Mouse (Mus musculus): ENCODE data around the gene Zfp827. TPM values are rescaled to one million over a fixed set of nuclear protein-coding genes. Genes with fewer than 3 reads are reported as not detected.
A peak's percentile ranks its signal among the peaks of the same experiment; 100 is the strongest.
"Not testable (repeated sequence)": the region's sequence is repeated elsewhere in the genome, so short reads cannot be mapped to it uniquely, and the experiment has no call there.

Gene Zfp827
- polyA plus RNA-seq, 1 experiment, result 9.6 TPM

DNA sequence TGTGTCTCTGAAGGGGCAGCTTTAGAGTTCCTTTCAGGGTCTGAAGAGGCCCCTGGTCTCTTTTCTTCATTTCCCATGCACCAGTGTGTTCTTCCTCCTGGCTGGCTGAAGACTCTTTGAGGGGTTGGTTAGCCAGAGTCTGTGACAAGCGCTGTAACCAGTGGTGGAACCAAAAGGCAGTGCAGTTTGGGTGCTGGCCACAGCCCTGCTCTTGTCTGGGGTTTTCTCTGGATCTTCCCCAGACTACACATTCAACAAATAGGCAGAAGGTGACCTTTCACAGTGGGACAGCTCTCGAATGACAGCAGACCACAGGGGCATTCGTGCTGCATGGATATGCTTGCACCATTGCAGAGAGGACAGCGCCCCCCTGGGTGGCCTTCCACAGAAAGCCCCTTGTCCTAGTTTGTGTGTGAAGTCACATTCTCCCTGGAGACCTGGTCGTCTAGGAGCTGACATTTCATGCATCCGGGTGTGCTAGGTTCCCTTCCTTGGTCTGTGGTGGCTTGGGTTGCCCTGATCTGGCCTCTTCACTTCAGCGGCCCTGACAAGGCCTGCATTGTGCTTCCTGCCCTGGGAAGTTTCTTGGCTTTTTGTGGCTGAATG, 99.1 kb downstream of the Zfp827 start:
- DNase-seq, result no peak
- Histone ChIP-seq H3K27me3 (replicated peaks; ENCODE audit: control insufficient read depth, insufficient read depth, low read length) (no peaks in the 10 kb centered on the region), H3K4me3 (ENCODE audit: insufficient read depth, low read depth, low read length) (no peak overlapping the region), H3K4me1 (ENCODE audit: control insufficient read depth, insufficient read depth, low read length) (no peaks in the 10 kb centered on the region), H3K27ac (ENCODE audit: insufficient read depth, low read depth, low read length) (no peak overlapping the region), H3K36me3 (ENCODE audit: control insufficient read depth, insufficient read depth, low read length) (no peaks in the 10 kb centered on the region)
- 83% methylated on average over 7 of the region's 7 CpGs for WGBS
- TF ChIP-seq CTCF (conservative IDR thresholded peaks at IDR 0.05; ENCODE audit: insufficient read depth, insufficient read length, low read depth, low read length) (no peak), POLR2A (IDR thresholded peaks at IDR 0.05; ENCODE audit: low read depth, low read length) (no peak)

DNA sequence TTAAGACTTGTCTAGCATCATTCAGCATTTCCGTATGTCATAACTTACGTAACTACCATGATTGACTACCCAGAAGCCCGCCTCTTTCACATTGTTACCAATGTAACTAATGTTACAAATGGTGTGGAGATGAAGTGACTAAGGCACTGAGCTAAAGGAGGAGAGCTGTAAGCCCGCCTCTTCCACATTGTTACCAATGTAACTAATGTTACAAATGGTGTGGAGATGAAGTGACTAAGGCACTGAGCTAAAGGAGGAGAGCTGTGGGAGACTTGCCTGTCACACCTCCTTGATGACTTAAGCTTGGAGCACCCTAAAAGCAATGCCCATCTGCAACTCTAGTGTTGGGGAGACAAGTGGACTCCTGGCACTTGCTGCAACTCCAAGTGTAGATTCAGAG, 100.3 kb downstream of the Zfp827 start:
- H3K4me3 ChIP-seq (ENCODE audit: insufficient read depth, low read depth, low read length); H3K27me3 ChIP-seq (replicated peaks; ENCODE audit: control insufficient read depth, insufficient read depth, low read length); H3K36me3 ChIP-seq (ENCODE audit: control insufficient read depth, insufficient read depth, low read length); H3K27ac ChIP-seq (ENCODE audit: insufficient read depth, low read depth, low read length); H3K4me1 ChIP-seq (ENCODE audit: control insufficient read depth, insufficient read depth, low read length); DNase-seq: not testable (repeated sequence)
- WGBS, result 95% methylated on average over 4 of the region's 4 CpGs

DNA sequence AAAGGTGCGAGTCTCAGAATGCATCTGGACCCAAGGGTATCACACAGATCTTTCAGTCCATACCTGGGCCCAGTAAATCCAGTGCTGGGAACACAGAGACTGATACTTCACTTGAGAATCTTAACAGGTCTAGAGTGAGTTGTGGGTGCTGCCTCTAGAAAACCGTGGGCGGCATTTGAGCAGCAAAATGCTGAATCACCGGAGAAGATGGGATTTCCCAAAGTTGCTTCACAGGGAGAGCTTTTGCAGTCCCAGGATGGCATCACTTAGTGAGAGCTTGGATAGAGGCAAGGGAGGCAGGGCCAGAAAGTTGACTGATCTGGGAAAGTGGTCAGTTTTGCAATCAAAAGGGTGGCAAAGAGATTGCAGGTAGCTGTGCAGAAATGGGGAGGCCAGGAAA, 111.4 kb downstream of the Zfp827 start:
- DNase-seq, result no peak
- Histone ChIP-seq H3K4me3 (ENCODE audit: insufficient read depth, low read depth, low read length) (no peak overlapping the region), H3K36me3 (ENCODE audit: control insufficient read depth, insufficient read depth, low read length) (no peaks in the 10 kb centered on the region), H3K27me3 (replicated peaks; ENCODE audit: control insufficient read depth, insufficient read depth, low read length) (no peaks in the 10 kb centered on the region), H3K27ac (ENCODE audit: insufficient read depth, low read depth, low read length) (no peak overlapping the region), H3K4me1 (ENCODE audit: control insufficient read depth, insufficient read depth, low read length) (no peaks in the 10 kb centered on the region)
- WGBS, result 97% methylated on average over 4 of the region's 4 CpGs
- TF ChIP-seq POLR2A (IDR thresholded peaks at IDR 0.05; ENCODE audit: low read depth, low read length), result no peak
- TF ChIP-seq CTCF (conservative IDR thresholded peaks at IDR 0.05; ENCODE audit: insufficient read depth, insufficient read length, low read depth, low read length), result no peak

- 92% methylated on average over 8 of the region's 8 CpGs for WGBS
- Histone ChIP-seq H3K27ac (ENCODE audit: insufficient read depth, low read depth, low read length) (no peak overlapping the region), H3K27me3 (replicated peaks; ENCODE audit: control insufficient read depth, insufficient read depth, low read length) (no peaks in the 10 kb centered on the region), H3K4me3 (ENCODE audit: insufficient read depth, low read depth, low read length) (no peak overlapping the region), H3K4me1 (ENCODE audit: control insufficient read depth, insufficient read depth, low read length) (no peaks in the 10 kb centered on the region), H3K36me3 (ENCODE audit: control insufficient read depth, insufficient read depth, low read length) (no peaks in the 10 kb centered on the region)
- TF ChIP-seq POLR2A (IDR thresholded peaks at IDR 0.05; ENCODE audit: low read depth, low read length) (no peak), CTCF (conservative IDR thresholded peaks at IDR 0.05; ENCODE audit: insufficient read depth, insufficient read length, low read depth, low read length) (no peak)
- DNase-seq, result no peak
Measured at GRCm38 (mm10) chr8:79140981-79141380, 112.7 kb downstream of the Zfp827 start.

DNA sequence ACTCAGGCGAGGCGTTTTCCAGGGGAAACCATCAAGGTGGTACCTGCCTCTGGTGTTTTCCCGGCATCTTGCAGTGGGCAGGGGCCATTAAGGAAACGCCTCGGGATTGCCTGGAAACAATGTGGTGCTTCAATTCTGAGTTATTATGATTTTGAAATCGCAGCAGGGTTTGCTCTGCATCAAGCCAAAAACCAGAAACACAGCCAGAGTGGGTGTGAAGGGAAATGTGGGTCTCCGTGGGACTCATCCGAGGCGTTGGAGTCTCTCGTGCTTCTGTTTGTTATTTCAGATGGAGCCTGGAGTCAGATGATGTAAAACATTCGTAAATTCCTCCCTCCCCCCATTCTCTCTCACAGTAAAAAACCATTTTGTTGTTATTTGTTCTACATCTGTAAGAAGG, 113.4 kb downstream of the Zfp827 start:
- 75% methylated on average over 11 of the region's 11 CpGs for WGBS
- Histone ChIP-seq H3K4me1 (ENCODE audit: control insufficient read depth, insufficient read depth, low read length) (no peaks in the 10 kb centered on the region), H3K27ac (ENCODE audit: insufficient read depth, low read depth, low read length) (no peak overlapping the region), H3K4me3 (ENCODE audit: insufficient read depth, low read depth, low read length) (no peak overlapping the region), H3K36me3 (ENCODE audit: control insufficient read depth, insufficient read depth, low read length) (no peaks in the 10 kb centered on the region), H3K27me3 (replicated peaks; ENCODE audit: control insufficient read depth, insufficient read depth, low read length) (no peaks in the 10 kb centered on the region)
- no peak for DNase-seq
- TF ChIP-seq CTCF (conservative IDR thresholded peaks at IDR 0.05; ENCODE audit: insufficient read depth, insufficient read length, low read depth, low read length) (no peak), POLR2A (IDR thresholded peaks at IDR 0.05; ENCODE audit: low read depth, low read length) (no peak)

DNA sequence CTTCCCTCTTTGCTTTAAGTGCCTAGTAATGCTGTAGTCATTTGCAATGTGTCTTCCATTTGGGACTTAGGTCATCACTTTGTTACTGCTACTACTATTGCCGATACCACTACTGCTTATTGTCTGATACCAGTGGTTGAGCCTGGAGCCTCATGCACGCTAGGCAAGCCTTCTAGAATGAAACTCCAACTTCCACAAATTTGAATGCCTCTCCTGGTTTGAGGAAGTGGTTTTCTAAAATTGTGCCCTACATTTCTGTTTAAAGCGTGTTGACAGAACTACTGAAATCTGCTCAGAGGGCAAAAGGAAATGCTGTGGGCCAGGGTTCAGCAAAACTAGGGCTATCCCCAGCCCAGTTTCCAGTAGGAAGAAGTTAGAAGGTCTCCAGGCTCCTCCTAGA, 115.5 kb downstream of the Zfp827 start:
- Histone ChIP-seq H3K27ac (ENCODE audit: insufficient read depth, low read depth, low read length) (no peak overlapping the region), H3K36me3 (ENCODE audit: control insufficient read depth, insufficient read depth, low read length) (no peaks in the 10 kb centered on the region), H3K4me3 (ENCODE audit: insufficient read depth, low read depth, low read length) (no peak overlapping the region), H3K4me1 (ENCODE audit: control insufficient read depth, insufficient read depth, low read length) (no peaks in the 10 kb centered on the region), H3K27me3 (replicated peaks; ENCODE audit: control insufficient read depth, insufficient read depth, low read length) (no peaks in the 10 kb centered on the region)
- peak; percentile 21 for DNase-seq
- TF ChIP-seq POLR2A (IDR thresholded peaks at IDR 0.05; ENCODE audit: low read depth, low read length) (no peak), CTCF (conservative IDR thresholded peaks at IDR 0.05; ENCODE audit: insufficient read depth, insufficient read length, low read depth, low read length) (no peak)
- 92% methylated on average over 3 of the region's 3 CpGs for WGBS

- no peak for DNase-seq
- Histone ChIP-seq H3K36me3 (ENCODE audit: control insufficient read depth, insufficient read depth, low read length) (no peaks in the 10 kb centered on the region), H3K27ac (ENCODE audit: insufficient read depth, low read depth, low read length) (no peak overlapping the region), H3K4me1 (ENCODE audit: control insufficient read depth, insufficient read depth, low read length) (no peaks in the 10 kb centered on the region), H3K27me3 (replicated peaks; ENCODE audit: control insufficient read depth, insufficient read depth, low read length) (no peaks in the 10 kb centered on the region), H3K4me3 (ENCODE audit: insufficient read depth, low read depth, low read length) (no peak overlapping the region)
- TF ChIP-seq CTCF (conservative IDR thresholded peaks at IDR 0.05; ENCODE audit: insufficient read depth, insufficient read length, low read depth, low read length), result no peak
- no peak for TF ChIP-seq POLR2A (IDR thresholded peaks at IDR 0.05; ENCODE audit: low read depth, low read length)
- 81% methylated on average over 8 of the region's 8 CpGs for WGBS
Measured at GRCm38 (mm10) chr8:79145210-79145609, 117.0 kb downstream of the Zfp827 start.

- Histone ChIP-seq H3K36me3 (ENCODE audit: control insufficient read depth, insufficient read depth, low read length) (no peaks in the 10 kb centered on the region), H3K4me3 (ENCODE audit: insufficient read depth, low read depth, low read length) (no peak overlapping the region), H3K27me3 (replicated peaks; ENCODE audit: control insufficient read depth, insufficient read depth, low read length) (no peaks in the 10 kb centered on the region), H3K4me1 (ENCODE audit: control insufficient read depth, insufficient read depth, low read length) (no peaks in the 10 kb centered on the region), H3K27ac (ENCODE audit: insufficient read depth, low read depth, low read length) (no peak overlapping the region)
- DNase-seq, result no peak
- 95% methylated on average over 10 of the region's 10 CpGs for WGBS
- TF ChIP-seq CTCF (conservative IDR thresholded peaks at IDR 0.05; ENCODE audit: insufficient read depth, insufficient read length, low read depth, low read length), result no peak
- TF ChIP-seq POLR2A (IDR thresholded peaks at IDR 0.05; ENCODE audit: low read depth, low read length), result no peak
Measured at GRCm38 (mm10) chr8:79145626-79146025, 117.4 kb downstream of the Zfp827 start.
